Mouse (Mus musculus) ES-Bruce4 (cell line): ENCODE data around the gene Fmn2. TPM values are rescaled to one million over a fixed set of nuclear protein-coding genes. Genes with fewer than 3 reads are reported as not detected.

ENCODE experiments used
- H3K27ac ChIP-seq: 2 replicates; pipeline ENCODE4 v1.5.1; 2012; ENCODE audit warnings: low read length, inconsistent platforms; ENCODE audit not compliant: insufficient read depth
- H3K27me3 ChIP-seq: 2 replicates; pipeline ENCODE4 v1.6.1; 2012; ENCODE audit warnings: mild to moderate bottlenecking, low read length, inconsistent platforms; ENCODE audit not compliant: control insufficient read depth, poor library complexity, insufficient read depth, severe bottlenecking
- H3K36me3 ChIP-seq: 2 replicates; pipeline ENCODE4 v1.6.1; 2012; ENCODE audit warnings: inconsistent platforms, mild to moderate bottlenecking, low read length, moderate library complexity; ENCODE audit not compliant: control insufficient read depth, poor library complexity, insufficient read depth, severe bottlenecking
- H3K4me1 ChIP-seq: one replicate; pipeline ENCODE4 v1.8.1; 2011; ENCODE audit warnings: low read length; ENCODE audit not compliant: control insufficient read depth, insufficient read depth
- H3K4me3 ChIP-seq: 2 replicates; pipeline ENCODE4 v1.5.1; 2011; ENCODE audit warnings: low read depth, mild to moderate bottlenecking, low read length
- H3K9ac ChIP-seq: 2 replicates; pipeline ENCODE4 v1.6.1; 2012; ENCODE audit warnings: low read depth, mild to moderate bottlenecking, inconsistent platforms; ENCODE audit not compliant: poor library complexity, severe bottlenecking
- H3K9me3 ChIP-seq: replicated peaks from 2 replicates; pipeline ENCODE4 v1.6.1; 2012; ENCODE audit warnings: mild to moderate bottlenecking, low read length, inconsistent platforms; ENCODE audit not compliant: control insufficient read depth, poor library complexity, insufficient read depth, severe bottlenecking
- CTCF ChIP-seq: IDR thresholded peaks from one replicate; pipeline ENCODE4 v1.8.1; 2011; ENCODE audit warnings: low read depth, low read length
- EP300 ChIP-seq: IDR thresholded peaks from 2 replicates; pipeline ENCODE4 v1.6.1; 2011; ENCODE audit warnings: low read depth, low read length; ENCODE audit not compliant: insufficient read depth
- POLR2A ChIP-seq: IDR thresholded peaks from one replicate; pipeline ENCODE4 v1.8.1; 2011; ENCODE audit warnings: low read length; ENCODE audit not compliant: insufficient read depth
- polyA plus RNA-seq: library from polyadenylated mRNA; stranded (reverse); fragments of >200 nt; gene quantifications from 2 replicates; pipeline ENCODE4 v1.2.4, GENCODE M21; 2011; ENCODE audit warnings: low read depth; ENCODE audit not compliant: missing spikeins, insufficient read depth, insufficient read length

Gene Fmn2
- polyA plus RNA-seq, 1 experiment, result 4.0 TPM

DNA sequence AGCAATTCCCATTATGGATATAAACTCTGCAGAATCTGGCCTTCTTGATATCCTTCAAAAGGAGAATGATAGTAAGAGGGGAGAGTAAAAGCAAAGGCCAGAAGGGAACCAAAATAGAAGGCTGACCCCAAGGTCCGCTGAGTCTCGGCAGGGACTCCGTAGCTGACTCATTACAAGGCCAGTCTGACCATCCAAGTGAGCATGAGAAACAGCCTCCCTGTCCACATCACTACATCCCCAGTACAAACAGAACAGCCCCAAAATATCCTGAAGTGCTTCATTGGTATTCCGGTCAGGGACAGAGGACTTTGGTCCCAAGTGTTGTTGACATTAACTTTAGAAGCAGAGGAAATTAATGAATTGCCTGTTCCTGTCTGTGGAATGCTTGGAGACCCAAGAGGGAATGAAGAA lies 270.3 kb downstream of the Fmn2 start:
- Histone ChIP-seq H3K9ac (no peak overlapping the region), H3K4me3 (no peak overlapping the region), H3K27ac (no peak overlapping the region), H3K4me1 (no peaks in the 10 kb centered on the region), H3K36me3 (no peaks in the 10 kb centered on the region), H3K9me3 (no peaks in the 10 kb centered on the region), H3K27me3 (no peaks in the 10 kb centered on the region)
- TF ChIP-seq EP300 (no peak), CTCF (no peak), POLR2A (no peak)

DNA sequence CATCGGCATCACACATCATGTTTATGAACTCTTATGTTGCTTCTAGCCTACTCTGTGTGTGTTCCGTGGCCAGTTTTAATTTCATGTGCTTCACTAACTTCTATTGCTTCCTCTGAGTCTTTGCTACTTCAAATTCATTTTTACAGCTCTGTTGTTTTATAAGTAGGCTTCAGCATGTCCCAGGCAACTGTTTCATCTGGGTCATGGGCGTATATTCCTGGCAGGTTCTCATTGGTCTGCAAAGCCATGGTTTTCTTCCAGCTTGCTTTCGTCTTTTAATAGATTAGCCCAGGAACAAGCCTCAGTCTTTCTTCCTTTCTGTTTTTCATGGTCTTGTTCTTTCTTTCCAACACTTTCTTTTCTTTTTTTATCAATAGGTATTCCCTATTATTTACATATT lies 279.4 kb downstream of the Fmn2 start:
- no peaks in the 10 kb centered on the region for H3K9me3 ChIP-seq
- H3K36me3 ChIP-seq, result no peaks in the 10 kb centered on the region
- H3K27ac ChIP-seq, result no peak overlapping the region
- H3K27me3 ChIP-seq, result no peaks in the 10 kb centered on the region
- H3K9ac ChIP-seq, result no peak overlapping the region
- no peak for TF ChIP-seq CTCF
- TF ChIP-seq EP300, result no peak
- no peak for TF ChIP-seq POLR2A
- H3K4me1 ChIP-seq, result no peaks in the 10 kb centered on the region
- no peak overlapping the region for H3K4me3 ChIP-seq

DNA sequence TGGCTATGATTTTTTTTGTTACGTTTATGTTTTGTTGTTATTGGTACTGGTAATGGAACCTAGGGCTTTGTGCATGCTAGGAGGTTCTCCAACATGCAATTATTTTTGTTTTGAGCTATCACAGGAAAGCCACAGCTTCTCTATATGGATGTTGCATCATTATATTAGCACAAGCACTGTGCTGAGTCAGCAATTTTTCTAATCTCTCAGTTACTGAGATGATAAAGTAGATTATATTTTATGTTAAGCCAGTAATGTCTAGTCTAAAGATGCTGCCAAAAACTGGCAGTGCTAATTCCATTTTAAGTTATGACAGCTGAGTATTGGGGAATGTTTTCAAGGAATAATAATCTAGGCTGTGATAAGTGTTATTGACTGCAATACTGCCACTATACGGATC lies 287.0 kb downstream of the Fmn2 start:
- H3K27ac ChIP-seq, result no peak overlapping the region
- H3K27me3 ChIP-seq, result no peaks in the 10 kb centered on the region
- H3K36me3 ChIP-seq, result no peaks in the 10 kb centered on the region; the same call in 1 of the 2 replicates
- H3K4me1 ChIP-seq, result no peaks in the 10 kb centered on the region
- no peak for TF ChIP-seq POLR2A
- TF ChIP-seq CTCF, result no peak
- no peak for TF ChIP-seq EP300
- H3K9me3 ChIP-seq, result no peaks in the 10 kb centered on the region
- H3K9ac ChIP-seq, result no peak overlapping the region
- H3K4me3 ChIP-seq, result no peak overlapping the region

DNA sequence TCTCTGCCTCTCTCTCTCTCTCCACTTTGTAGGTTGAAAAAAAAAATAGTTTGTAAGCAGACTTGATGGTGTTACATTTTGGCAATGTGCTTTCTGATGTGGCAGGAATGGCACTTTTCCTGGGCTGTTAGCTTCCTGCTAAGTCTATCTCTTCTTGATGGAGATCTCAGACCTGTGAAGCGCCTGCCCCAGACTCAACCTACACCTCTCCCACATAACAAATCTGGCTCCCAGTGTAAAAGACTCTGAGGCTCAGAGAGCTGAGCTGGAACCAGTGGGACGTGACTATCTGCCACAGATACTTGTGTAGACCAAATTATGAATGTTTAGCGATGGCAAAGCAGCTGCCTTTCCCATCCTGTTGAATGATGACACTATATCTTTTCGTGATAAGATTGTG lies 310.2 kb downstream of the Fmn2 start:
- Histone ChIP-seq H3K9me3 (no peaks in the 10 kb centered on the region), H3K27ac (no peak overlapping the region), H3K27me3 (no peaks in the 10 kb centered on the region), H3K4me1 (no peaks in the 10 kb centered on the region), H3K9ac (no peak overlapping the region), H3K4me3 (no peak overlapping the region), H3K36me3 (no peaks in the 10 kb centered on the region)
- no peak for TF ChIP-seq POLR2A
- TF ChIP-seq EP300, result no peak
- TF ChIP-seq CTCF, result no peak

DNA sequence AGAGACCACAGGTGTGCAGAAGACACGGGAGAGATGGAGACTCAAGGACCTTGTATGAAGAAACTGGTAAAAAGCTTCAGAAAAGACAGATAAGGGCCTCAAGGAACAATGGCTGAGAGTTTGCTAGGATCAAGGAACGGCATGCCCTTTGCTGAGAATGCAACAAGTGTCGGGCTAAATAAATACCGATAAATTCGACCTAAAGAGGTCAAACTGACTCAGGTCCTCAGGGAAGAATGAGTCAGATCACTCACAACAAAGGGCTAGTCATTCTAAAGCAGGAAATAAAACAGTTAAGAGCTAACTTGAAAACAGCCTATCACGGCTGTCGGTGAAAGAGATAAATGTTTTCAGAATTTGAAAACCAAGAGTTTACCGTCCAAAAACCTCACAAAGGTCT lies 324.9 kb downstream of the Fmn2 start:
- H3K4me1 ChIP-seq, result no peaks in the 10 kb centered on the region
- no peak overlapping the region for H3K4me3 ChIP-seq
- no peak overlapping the region for H3K27ac ChIP-seq
- H3K9ac ChIP-seq, result no peak overlapping the region
- H3K27me3 ChIP-seq, result no peaks in the 10 kb centered on the region
- H3K9me3 ChIP-seq, result no peaks in the 10 kb centered on the region
- no peaks in the 10 kb centered on the region for H3K36me3 ChIP-seq
- TF ChIP-seq POLR2A (no peak), EP300 (no peak), CTCF (no peak)

DNA sequence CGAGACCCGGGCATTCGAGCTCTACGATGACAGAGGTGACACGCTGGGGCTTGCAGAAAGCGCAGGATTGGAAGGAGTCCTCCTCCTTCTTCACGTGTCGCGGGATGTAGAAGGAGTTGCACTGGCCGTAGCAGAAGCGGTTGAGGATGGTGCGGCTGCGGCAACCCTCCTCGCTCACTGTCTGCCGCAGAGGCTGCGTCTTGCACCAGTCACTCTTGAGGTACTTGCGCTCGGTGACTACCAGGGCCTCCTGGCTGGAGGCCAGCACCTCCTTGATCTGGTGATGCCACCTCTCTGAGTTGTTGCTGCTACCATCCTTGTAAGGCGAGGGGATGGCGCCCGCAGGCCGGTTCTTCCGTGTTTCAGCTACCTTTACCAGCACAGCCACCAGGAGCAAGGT lies 335.2 kb downstream of the Fmn2 start:
- TF ChIP-seq EP300 (no peak), CTCF (no peak), POLR2A (no peak)
- Histone ChIP-seq H3K4me3 (no peak overlapping the region), H3K27me3 (no peaks in the 10 kb centered on the region), H3K9ac (no peak overlapping the region), H3K27ac (no peak overlapping the region), H3K9me3 (no peaks in the 10 kb centered on the region), H3K36me3 (no peaks in the 10 kb centered on the region), H3K4me1 (no peaks in the 10 kb centered on the region)
